Mouse (Mus musculus) limb, embryonic 14.5 days (tissue): Measurements from ENCODE around the gene Slc35a1. TPM values are rescaled to one million over a fixed set of nuclear protein-coding genes. Genes with fewer than 3 reads are reported as not detected.
"Not testable (repeated sequence)": the region's sequence is repeated elsewhere in the genome, so short reads cannot be mapped to it uniquely, and the experiment has no call there.

Experiments
- ATAC-seq: fragments of 200-750 bp; cut with Nextera tagmentation; 2 replicates; pipeline ENCODE4 v1.8.0; 2017; ENCODE audit warnings: low read depth, moderate number of reproducible peaks, moderate TSS enrichment; ENCODE audit not compliant: low FRiP score
- DNase-seq: peaks from one replicate; pipeline ENCODE4 v3.0.0-alpha.2; 2015; ENCODE audit warnings: low spot score
- H3K27ac ChIP-seq: fragments of 300-500 bp; sonication (generic); replicated peaks from 2 replicates; pipeline ENCODE4 v1.5.1; 2014; ENCODE audit warnings: low read depth, mild to moderate bottlenecking, low read length, moderate library complexity, mixed read lengths
- H3K27me3 ChIP-seq: fragments of 300-500 bp; sonication (generic); 2 replicates; pipeline ENCODE4 v1.6.1; 2014; ENCODE audit warnings: low read length, mixed read lengths; ENCODE audit not compliant: control insufficient read depth, insufficient read depth
- H3K36me3 ChIP-seq: fragments of 300-500 bp; sonication (generic); 2 replicates; pipeline ENCODE4 v1.6.1; 2014; ENCODE audit warnings: mild to moderate bottlenecking, low read length, moderate library complexity, mixed read lengths; ENCODE audit not compliant: control insufficient read depth, insufficient read depth
- H3K4me1 ChIP-seq: fragments of 300-500 bp; sonication (generic); 2 replicates; pipeline ENCODE4 v1.6.1; 2014; ENCODE audit warnings: antibody characterized with exemption, low read length, mixed read lengths; ENCODE audit not compliant: control insufficient read depth, insufficient read depth
- H3K4me2 ChIP-seq: fragments of 300-500 bp; sonication (generic); replicated peaks from 2 replicates; pipeline ENCODE4 v1.6.1; 2014; ENCODE audit warnings: low read depth, mild to moderate bottlenecking, low read length, moderate library complexity; ENCODE audit not compliant: severe bottlenecking
- H3K4me3 ChIP-seq: fragments of 300-500 bp; sonication (generic); replicated peaks from 2 replicates; pipeline ENCODE4 v1.5.1; 2014; ENCODE audit warnings: low read length
- H3K9ac ChIP-seq: fragments of 300-500 bp; sonication (generic); 2 replicates; pipeline ENCODE4 v1.6.1; 2014; ENCODE audit warnings: mild to moderate bottlenecking, low read depth, low read length, moderate library complexity; ENCODE audit not compliant: severe bottlenecking
- H3K9me3 ChIP-seq: fragments of 300-500 bp; sonication (generic); 2 replicates; pipeline ENCODE4 v1.6.1; 2016; ENCODE audit warnings: low read length; ENCODE audit not compliant: control insufficient read depth
- POLR2A ChIP-seq: fragments of 200-500 bp; IDR thresholded peaks from 2 replicates; pipeline ENCODE4 v1.8.0; 2012; ENCODE audit warnings: inconsistent platforms, mild to moderate bottlenecking, moderate library complexity, borderline replicate concordance; ENCODE audit not compliant: insufficient read depth, insufficient read length; ENCODE audit errors: extremely low read depth
- WGBS: fragments of 180-500 bp; shearing (Covaris S2); extraction: QIAGEN DNeasy Blood & Tissue Kit; methylation state at CpG from one replicate; pipeline ENCODE4 v1.1.7; 2014; 5-methylcytosine and 5-hydroxymethylcytosine counted together
- polyA plus RNA-seq, 2 experiments: library from polyadenylated mRNA; depleted of rRNA in 1 of 2; stranded (reverse) in 1 of 2; unstranded in 1 of 2; fragments of >200 nt; fragmentation: Nextera tagmentation in 1 of 2; extraction: Ambion mirVana in 1 of 2; gene quantifications; 2 replicates each; pipeline versions ENCODE4 v1.2.1 to v1.2.3; 2012 to 2014

The Slc35a1 gene
- polyA plus RNA-seq (2012; rRNA removed) (24.7 and 26.8 TPM in 2 replicates), polyA plus RNA-seq (2014; fragmentation: Nextera tagmentation; extraction: Ambion mirVana) (34.5 and 39.4 TPM in 2 replicates)

DNA sequence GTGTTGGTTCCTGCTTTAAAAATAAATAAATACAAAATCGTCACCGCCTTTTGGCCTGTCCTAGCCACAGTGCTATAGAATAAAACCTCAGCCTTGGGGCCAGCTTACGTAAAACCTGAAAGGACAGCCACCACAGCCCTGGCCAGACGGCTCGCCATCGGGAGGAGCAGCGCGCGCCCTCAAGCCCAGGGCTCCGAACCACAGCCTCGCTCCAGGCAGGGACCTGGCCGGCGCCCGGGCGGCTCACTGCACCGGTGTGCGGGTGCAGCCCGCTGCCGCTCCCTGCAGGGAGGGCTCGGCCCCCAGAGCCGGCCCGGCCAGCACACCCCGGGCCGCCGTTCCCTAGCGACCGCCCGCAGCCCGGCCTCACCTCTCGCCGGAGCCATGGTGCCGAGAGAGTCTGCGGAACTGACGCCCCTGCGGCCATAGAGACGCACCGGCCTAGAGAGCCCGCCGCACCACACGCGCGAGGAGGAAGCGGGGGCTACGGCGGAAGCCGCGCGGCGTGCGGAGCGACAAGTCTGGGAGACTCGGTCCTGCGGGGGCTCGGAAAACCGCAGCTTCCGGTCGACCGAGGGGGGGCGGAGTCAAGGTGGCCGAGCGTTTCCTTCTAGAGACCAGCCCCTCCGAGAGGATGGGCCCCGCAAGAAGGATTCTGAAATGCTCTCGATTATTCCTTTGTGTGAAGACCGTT lies at the start of gene Slc35a1:
Gene Slc35a1, minus strand, starts transcription at position 565 of the 694 bp plus-strand sequence.
- Histone ChIP-seq H3K36me3 (peaks cover 3% of the 10 kb centered on the region; the same call in 1 of the 2 replicates), H3K27me3 (no peaks in the 10 kb centered on the region), H3K4me1 (peaks cover 9% of the 10 kb centered on the region; the same call in 1 of the 2 replicates), H3K27ac (peak within 1 kb of the TSS; percentile 90), H3K4me2 (peak within 1 kb of the TSS; percentile 58), H3K4me3 (peak within 1 kb of the TSS; percentile 90), H3K9ac (peak within 1 kb of the TSS; percentile 92), H3K9me3 (no peaks in the 10 kb centered on the region)
- DNase-seq (peak; percentile 95), ATAC-seq (peak; percentile 95)
- WGBS: under 1% methylated on average over 43 of the region's 65 CpGs
- peak; percentile 81; the same call in 1 of the 2 replicates for TF ChIP-seq POLR2A

DNA sequence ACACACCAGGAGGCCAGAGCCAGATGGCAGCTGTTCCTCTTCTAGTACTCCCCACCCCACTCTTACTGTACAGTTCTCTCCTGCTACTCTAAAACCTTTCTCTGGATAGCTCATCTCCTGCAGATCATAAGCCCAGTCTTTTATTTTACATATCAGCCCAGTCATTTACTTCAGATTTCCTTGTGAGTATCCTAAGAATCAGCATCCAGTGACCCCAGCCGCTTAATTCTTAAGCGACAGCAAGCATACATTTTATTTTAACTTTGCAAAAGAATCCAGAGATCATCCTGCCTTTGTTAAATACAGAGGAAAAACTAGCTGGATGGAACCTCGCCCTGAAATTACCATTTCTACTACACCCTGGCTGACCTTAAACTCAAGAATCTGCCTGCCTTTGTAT lies 47.2 kb upstream of the Slc35a1 start:
- Histone ChIP-seq H3K9ac (no peak overlapping the region), H3K27me3 (no peaks in the 10 kb centered on the region), H3K9me3 (no peaks in the 10 kb centered on the region), H3K27ac (no peak overlapping the region), H3K4me1 (peaks cover 3% of the 10 kb centered on the region; the same call in 1 of the 2 replicates), H3K36me3 (no peaks in the 10 kb centered on the region), H3K4me2 (no peak overlapping the region), H3K4me3 (no peak overlapping the region)
- DNase-seq (no peak), ATAC-seq (no peak)
- no peak for TF ChIP-seq POLR2A
- 75% methylated on average over 3 of the region's 3 CpGs for WGBS

GRCm38 (mm10) chr4:34733415-34733814 lies 46.2 kb upstream of the Slc35a1 start:
- H3K4me2 ChIP-seq, ATAC-seq, H3K27me3 ChIP-seq, H3K9me3 ChIP-seq, H3K9ac ChIP-seq, H3K36me3 ChIP-seq, H3K4me1 ChIP-seq, H3K27ac ChIP-seq, DNase-seq, H3K4me3 ChIP-seq: not testable (repeated sequence)
- WGBS: 26% methylated on average over 2 of the region's 2 CpGs

DNA sequence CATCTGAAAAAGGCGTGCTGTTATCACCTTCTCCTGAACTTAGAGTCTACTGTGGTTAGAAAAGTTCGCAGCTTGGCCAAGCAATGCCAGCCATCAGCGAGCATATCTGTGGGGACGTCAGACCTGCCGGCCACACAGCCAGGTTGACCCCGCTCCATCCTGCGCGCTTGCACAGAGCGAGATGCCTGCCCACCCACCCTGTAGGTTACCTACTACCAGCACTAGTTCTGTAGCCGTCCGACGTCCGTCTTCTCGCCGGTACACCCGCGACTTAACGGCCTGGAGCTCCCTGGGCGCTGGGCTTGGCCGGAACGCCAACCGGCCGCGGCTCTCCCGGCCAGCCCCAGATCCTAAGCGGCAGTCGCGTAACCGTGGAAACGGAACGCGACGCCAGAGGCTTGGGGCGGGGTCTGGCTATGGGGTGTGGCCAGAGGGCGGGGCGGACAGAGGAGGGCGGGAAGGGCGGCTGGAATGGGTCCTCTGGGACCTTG lies 42.7 kb upstream of the Slc35a1 start, which contains the start of gene Cfap206:
Gene Cfap206, minus strand, starts transcription at position 356 of the 491 bp plus-strand sequence.
- Histone ChIP-seq H3K9ac (peak within 1 kb of the TSS; percentile 46), H3K4me2 (peak within 1 kb of the TSS; percentile 92), H3K36me3 (no peaks in the 10 kb centered on the region), H3K4me3 (peak within 1 kb of the TSS; percentile 50), H3K27ac (no peak within 1 kb of the TSS), H3K9me3 (no peaks in the 10 kb centered on the region), H3K4me1 (peaks cover 3% of the 10 kb centered on the region; the same call in 1 of the 2 replicates), H3K27me3 (no peaks in the 10 kb centered on the region; the same call in 1 of the 2 replicates)
- peak; percentile 61 for DNase-seq
- no peak for TF ChIP-seq POLR2A
- ATAC-seq: peak; percentile 84
- under 1% methylated on average over 38 of the region's 38 CpGs for WGBS

- not testable (repeated sequence) for H3K9me3 ChIP-seq, H3K27me3 ChIP-seq, H3K36me3 ChIP-seq, H3K27ac ChIP-seq, DNase-seq, H3K9ac ChIP-seq, H3K4me3 ChIP-seq, H3K4me2 ChIP-seq, H3K4me1 ChIP-seq, ATAC-seq
- WGBS: 91% methylated on average over 3 of the region's 3 CpGs
Observed at GRCm38 (mm10) chr4:34725710-34726109, 38.5 kb upstream of the Slc35a1 start.
